Mouse (Mus musculus): ENCODE data around the gene Gng12. TPM values are rescaled to one million over a fixed set of nuclear protein-coding genes. Genes with fewer than 3 reads are reported as not detected.

Gng12 gene
- polyA plus RNA-seq, 1 experiment = 246 TPM

GRCm38 (mm10) chr6:67056108-67056888 is 160.1 kb downstream of the Gng12 start:
- TF ChIP-seq CTCF (IDR thresholded peaks at IDR 0.05; ENCODE audit: borderline replicate concordance, insufficient read depth, low read length) (no peak), POLR2A (IDR thresholded peaks at IDR 0.05; ENCODE audit: low read depth, low read length) (no peak)
- H3K4me3 ChIP-seq (ENCODE audit: insufficient read depth, low read length) = no peak overlapping the region

GRCm38 (mm10) chr6:67056889-67057564 is 160.8 kb downstream of the Gng12 start:
- no peak overlapping the region for H3K27ac ChIP-seq (ENCODE audit: insufficient read depth, low read length)
- H3K4me1 ChIP-seq (ENCODE audit: control insufficient read depth, insufficient read depth, low read length) = peaks cover 6% of the 10 kb centered on the region
- no peak for TF ChIP-seq POLR2A (IDR thresholded peaks at IDR 0.05; ENCODE audit: low read depth, low read length)
- no peak for TF ChIP-seq CTCF (IDR thresholded peaks at IDR 0.05; ENCODE audit: borderline replicate concordance, insufficient read depth, low read length)
- H3K4me3 ChIP-seq (ENCODE audit: insufficient read depth, low read length) = no peak overlapping the region

More at GRCm38 (mm10) chr6:67056108-67056888, 160.1 kb downstream of the Gng12 start:
- peaks cover 6% of the 10 kb centered on the region for H3K4me1 ChIP-seq (ENCODE audit: control insufficient read depth, insufficient read depth, low read length)
- no peak overlapping the region for H3K27ac ChIP-seq (ENCODE audit: insufficient read depth, low read length)

- no peak overlapping the region for H3K4me3 ChIP-seq (ENCODE audit: insufficient read depth, low read length)
- H3K4me1 ChIP-seq (ENCODE audit: control insufficient read depth, insufficient read depth, low read length) = peaks cover 6% of the 10 kb centered on the region
- no peak overlapping the region for H3K27ac ChIP-seq (ENCODE audit: insufficient read depth, low read length)
- no peak for TF ChIP-seq POLR2A (IDR thresholded peaks at IDR 0.05; ENCODE audit: low read depth, low read length)
These were observed 161.4 kb downstream of the Gng12 start for GRCm38 (mm10) chr6:67057574-67057973.

GRCm38 (mm10) chr6:67057991-67058696 is 161.9 kb downstream of the Gng12 start:
- TF ChIP-seq CTCF (IDR thresholded peaks at IDR 0.05; ENCODE audit: borderline replicate concordance, insufficient read depth, low read length) (no peak), POLR2A (IDR thresholded peaks at IDR 0.05; ENCODE audit: low read depth, low read length) (no peak)
- peaks cover 6% of the 10 kb centered on the region for H3K4me1 ChIP-seq (ENCODE audit: control insufficient read depth, insufficient read depth, low read length)
- no peak overlapping the region for H3K27ac ChIP-seq (ENCODE audit: insufficient read depth, low read length)
- H3K4me3 ChIP-seq (ENCODE audit: insufficient read depth, low read length) = no peak overlapping the region

GRCm38 (mm10) chr6:67060057-67060456 is 163.9 kb downstream of the Gng12 start:
- Histone ChIP-seq H3K27ac (ENCODE audit: insufficient read depth, low read length) (no peak overlapping the region), H3K4me1 (ENCODE audit: control insufficient read depth, insufficient read depth, low read length) (peaks cover 6% of the 10 kb centered on the region), H3K4me3 (ENCODE audit: insufficient read depth, low read length) (no peak overlapping the region)
- no peak for TF ChIP-seq CTCF (IDR thresholded peaks at IDR 0.05; ENCODE audit: borderline replicate concordance, insufficient read depth, low read length)
- no peak for TF ChIP-seq POLR2A (IDR thresholded peaks at IDR 0.05; ENCODE audit: low read depth, low read length)

- H3K27ac ChIP-seq (ENCODE audit: insufficient read depth, low read length) = no peak overlapping the region
- TF ChIP-seq POLR2A (IDR thresholded peaks at IDR 0.05; ENCODE audit: low read depth, low read length) = no peak
- TF ChIP-seq CTCF (IDR thresholded peaks at IDR 0.05; ENCODE audit: borderline replicate concordance, insufficient read depth, low read length) = no peak
- H3K4me1 ChIP-seq (ENCODE audit: control insufficient read depth, insufficient read depth, low read length) = peaks cover 3% of the 10 kb centered on the region
- H3K4me3 ChIP-seq (ENCODE audit: insufficient read depth, low read length) = no peak overlapping the region
These were observed 173.1 kb downstream of the Gng12 start for GRCm38 (mm10) chr6:67069219-67069762.

- TF ChIP-seq CTCF (IDR thresholded peaks at IDR 0.05; ENCODE audit: borderline replicate concordance, insufficient read depth, low read length) (no peak), POLR2A (IDR thresholded peaks at IDR 0.05; ENCODE audit: low read depth, low read length) (no peak)
- Histone ChIP-seq H3K4me1 (ENCODE audit: control insufficient read depth, insufficient read depth, low read length) (peaks cover 3% of the 10 kb centered on the region), H3K27ac (ENCODE audit: insufficient read depth, low read length) (no peak overlapping the region), H3K4me3 (ENCODE audit: insufficient read depth, low read length) (no peak overlapping the region)
These were observed 173.7 kb downstream of the Gng12 start for GRCm38 (mm10) chr6:67069800-67070315.

Other genes with a start within 250 kb of the Gng12 start
- gene Vmn1r35, start 210.5 kb upstream of the Gng12 start, polyA plus RNA-seq (2011; ENCODE audit: insufficient read length, low read depth, missing spikeins) = not detected in 2 replicates
- not detected in 2 replicates for gene Vmn1r36, start 177.2 kb upstream of the Gng12 start, polyA plus RNA-seq (2011; ENCODE audit: insufficient read length, low read depth, missing spikeins)
- gene Vmn1r37, start 167.0 kb upstream of the Gng12 start, polyA plus RNA-seq (2011; ENCODE audit: insufficient read length, low read depth, missing spikeins) = not detected in 2 replicates
- not detected in 2 replicates for gene Vmn1r38, start 113.8 kb upstream of the Gng12 start, polyA plus RNA-seq (2011; ENCODE audit: insufficient read length, low read depth, missing spikeins)
- not detected in 2 replicates for gene Vmn1r39, start 85.8 kb upstream of the Gng12 start, polyA plus RNA-seq (2011; ENCODE audit: insufficient read length, low read depth, missing spikeins)
- gene Gadd45a, start 141.1 kb downstream of the Gng12 start, polyA plus RNA-seq (2011; ENCODE audit: insufficient read length, low read depth, missing spikeins) = 59.5 and 69.2 TPM in 2 replicates